Mouse (Mus musculus) CH12.LX (cell line): ENCODE measurements around the gene Erbb4. TPM values are rescaled to one million over a fixed set of nuclear protein-coding genes. Genes with fewer than 3 reads are reported as not detected.

Experiments used
- DNase-seq: peaks from one replicate; pipeline ENCODE4 v3.0.0-alpha.2; 2013; ENCODE audit errors: extremely low read depth
- H3K27ac ChIP-seq: 2 replicates; pipeline ENCODE4 v1.5.1; 2012; ENCODE audit warnings: low read depth, mild to moderate bottlenecking, control low read depth, moderate library complexity; ENCODE audit not compliant: insufficient read depth
- H3K27me3 ChIP-seq: replicated peaks from 2 replicates; pipeline ENCODE3; 2012; ENCODE audit warnings: inconsistent platforms
- H3K36me3 ChIP-seq, 2 experiments: replicated peaks in 1 of 2; 2 replicates each; pipeline versions ENCODE3 to v1.6.1; 2012; ENCODE audit warnings: inconsistent platforms in 1 of 2, low read length in 1 of 2, mild to moderate bottlenecking in 1 of 2, mixed read lengths in 1 of 2, moderate library complexity in 1 of 2; ENCODE audit not compliant: control insufficient read depth in 1 of 2, insufficient read depth in 1 of 2
- H3K4me1 ChIP-seq, 2 experiments: 2 replicates each; pipeline ENCODE4 v1.6.1; 2012; ENCODE audit warnings: inconsistent platforms in 1 of 2, moderate library complexity in 1 of 2; ENCODE audit not compliant: insufficient read depth in 2 of 2, control insufficient read depth in 1 of 2
- H3K4me2 ChIP-seq: 2 replicates; pipeline ENCODE4 v1.6.1; 2012; ENCODE audit warnings: low read depth, mild to moderate bottlenecking, control low read depth; ENCODE audit not compliant: poor library complexity, insufficient read depth, severe bottlenecking
- H3K4me3 ChIP-seq, 3 experiments: fragments of 150-350 bp in 1 of 3; sonication (generic) in 1 of 3; replicated peaks in 1 of 3; 2 replicates each; pipeline versions ENCODE3 to v1.5.1; 2011 to 2012; ENCODE audit warnings: low read depth in 2 of 3, low read length in 2 of 3, mild to moderate bottlenecking in 2 of 3, moderate library complexity in 2 of 3, control low read depth in 1 of 3, improper control_type of control experiment in 1 of 3, inconsistent platforms in 1 of 3, mixed read lengths in 1 of 3; ENCODE audit not compliant: poor library complexity in 1 of 3
- H3K79me2 ChIP-seq: replicated peaks from 2 replicates; pipeline ENCODE4 v1.6.1; 2012; ENCODE audit warnings: mild to moderate bottlenecking, moderate library complexity; ENCODE audit not compliant: control insufficient read depth, poor library complexity, insufficient read depth, severe bottlenecking; ENCODE audit errors: extremely low read depth
- H3K9ac ChIP-seq: 2 replicates; pipeline ENCODE4 v1.6.1; 2012; ENCODE audit warnings: low read depth, mild to moderate bottlenecking, control low read depth, moderate library complexity; ENCODE audit not compliant: insufficient read depth
- H3K9me3 ChIP-seq: replicated peaks from 2 replicates; pipeline ENCODE3; 2012; ENCODE audit warnings: low read length, inconsistent platforms, mixed read lengths
- CHD1 ChIP-seq: IDR thresholded peaks from 2 replicates; pipeline ENCODE4 v1.6.1; 2012; ENCODE audit warnings: low read depth, low read length, improper control_type of control experiment, inconsistent platforms
- CHD2 ChIP-seq: IDR thresholded peaks from 2 replicates; pipeline ENCODE4 v1.6.1; 2011; ENCODE audit warnings: low read length, improper control_type of control experiment
- CTCF ChIP-seq, 2 experiments: IDR thresholded peaks in 1 of 2; conservative IDR thresholded peaks in 1 of 2; 2 replicates each; pipeline ENCODE4 v1.5.1; 2011 to 2012; ENCODE audit warnings: low read depth in 2 of 2, low read length in 2 of 2, improper control_type of control experiment in 1 of 2, inconsistent platforms in 1 of 2, mild to moderate bottlenecking in 1 of 2, moderate library complexity in 1 of 2
- ELF1 ChIP-seq: IDR thresholded peaks from 2 replicates; pipeline ENCODE4 v1.6.1; 2014; ENCODE audit warnings: low read depth, mild to moderate bottlenecking, inconsistent platforms, low read length, improper control_type of control experiment
- ETS1 ChIP-seq: conservative IDR thresholded peaks from 2 replicates; pipeline ENCODE4 v1.6.1; 2012; ENCODE audit warnings: low read depth, mild to moderate bottlenecking, inconsistent platforms, low read length, improper control_type of control experiment, moderate library complexity
- GABPA ChIP-seq: IDR thresholded peaks from 2 replicates; pipeline ENCODE4 v1.6.1; 2012; ENCODE audit warnings: low read depth, low read length, improper control_type of control experiment, inconsistent platforms; ENCODE audit not compliant: insufficient replicate concordance
- HCFC1 ChIP-seq: IDR thresholded peaks from 2 replicates; pipeline ENCODE4 v1.6.1; 2012; ENCODE audit warnings: low read depth, mild to moderate bottlenecking, inconsistent platforms, low read length, improper control_type of control experiment
- IRF4 ChIP-seq: IDR thresholded peaks from 2 replicates; pipeline ENCODE4 v1.6.1; 2014; ENCODE audit warnings: low read depth, mild to moderate bottlenecking, inconsistent platforms, low read length, improper control_type of control experiment
- KAT2A ChIP-seq: IDR thresholded peaks from 2 replicates; pipeline ENCODE4 v1.6.1; 2012; ENCODE audit warnings: low read length, improper control_type of control experiment, inconsistent platforms; ENCODE audit not compliant: insufficient replicate concordance
- MAX ChIP-seq: IDR thresholded peaks from 2 replicates; pipeline ENCODE4 v1.6.1; 2011; ENCODE audit warnings: low read length, improper control_type of control experiment
- MAZ ChIP-seq: IDR thresholded peaks from 2 replicates; pipeline ENCODE4 v1.6.1; 2012; ENCODE audit warnings: low read depth, mild to moderate bottlenecking, inconsistent platforms, low read length, improper control_type of control experiment, moderate library complexity
- MEF2A ChIP-seq: IDR thresholded peaks from 2 replicates; pipeline ENCODE4 v1.6.1; 2014; ENCODE audit warnings: low read depth, mild to moderate bottlenecking, inconsistent platforms, low read length, improper control_type of control experiment, borderline replicate concordance
- MYC ChIP-seq: IDR thresholded peaks from 2 replicates; pipeline ENCODE4 v1.6.1; 2011; ENCODE audit warnings: low read depth, mild to moderate bottlenecking, improper control_type of control experiment, low read length
- NELFE ChIP-seq: IDR thresholded peaks from 2 replicates; pipeline ENCODE4 v1.6.1; 2011; ENCODE audit warnings: low read depth, low read length, improper control_type of control experiment
- PAX5 ChIP-seq: IDR thresholded peaks from 2 replicates; pipeline ENCODE4 v1.6.1; 2012; ENCODE audit warnings: low read length, inconsistent platforms, mixed read lengths
- POLR2AphosphoS2 ChIP-seq: IDR thresholded peaks from 2 replicates; pipeline ENCODE4 v1.6.1; 2011; ENCODE audit warnings: low read depth, low read length, improper control_type of control experiment
- RAD21 ChIP-seq: IDR thresholded peaks from 2 replicates; pipeline ENCODE4 v1.6.1; 2011; ENCODE audit warnings: low read depth, mild to moderate bottlenecking, low read length, improper control_type of control experiment, moderate library complexity
- SIN3A ChIP-seq: IDR thresholded peaks from 2 replicates; pipeline ENCODE4 v1.6.1; 2012; ENCODE audit warnings: low read length, improper control_type of control experiment, inconsistent platforms
- TBP ChIP-seq: conservative IDR thresholded peaks from 2 replicates; pipeline ENCODE4 v1.6.1; 2011; ENCODE audit warnings: low read depth, low read length, improper control_type of control experiment
- USF1 ChIP-seq: IDR thresholded peaks from 2 replicates; pipeline ENCODE4 v1.6.1; 2014; ENCODE audit warnings: low read depth, mild to moderate bottlenecking, inconsistent platforms, low read length, improper control_type of control experiment
- ZC3H11A ChIP-seq: IDR thresholded peaks from 2 replicates; pipeline ENCODE4 v1.6.1; 2012; ENCODE audit warnings: low read depth, mild to moderate bottlenecking, inconsistent platforms, low read length, improper control_type of control experiment
- ZKSCAN1 ChIP-seq: IDR thresholded peaks from 2 replicates; pipeline ENCODE4 v1.6.1; 2012; ENCODE audit warnings: low read depth, inconsistent platforms, low read length, improper control_type of control experiment, borderline replicate concordance
- ZNF384 ChIP-seq: IDR thresholded peaks from 2 replicates; pipeline ENCODE4 v1.6.1; 2012; ENCODE audit warnings: low read depth, low read length, improper control_type of control experiment, inconsistent platforms
- dilution Hi-C: fragments of 300-500 bp; cut with MboI; formaldehyde crosslinking; loops from 2 replicates; pipeline ENCODE4 v1.14.3; 2020; ENCODE audit warnings: low sequenced_read_pairs; ENCODE audit not compliant: extremely low pct_unique_long_range_greater_than_20kb, extremely low pct_ligation_motif_present
- in situ Hi-C: fragments of 300-500 bp; cut with MboI; formaldehyde crosslinking; loops from 3 replicates; pipeline ENCODE4 v1.14.3; 2019; ENCODE audit warnings: low sequenced_read_pairs, low pct_ligation_motif_present, low pct_unique_long_range_greater_than_20kb, mixed read lengths
- polyA plus RNA-seq: library from polyadenylated mRNA; unstranded; fragments of >175 nt; gene quantifications from 2 replicates; pipeline ENCODE4 v1.2.1, GENCODE M21; 2012; ENCODE audit warnings: low read depth; ENCODE audit not compliant: insufficient read length
- total RNA-seq, 2 experiments: library from RNA; depleted of rRNA; stranded (reverse); fragments of 300-350 nt in 1 of 2; fragments of >200 nt in 1 of 2; gene quantifications; 2 replicates each; pipeline ENCODE4 v1.2.3; 2012 to 2014

The Erbb4 gene
- total and polyA plus RNA-seq, 3 experiments: not detected

DNA sequence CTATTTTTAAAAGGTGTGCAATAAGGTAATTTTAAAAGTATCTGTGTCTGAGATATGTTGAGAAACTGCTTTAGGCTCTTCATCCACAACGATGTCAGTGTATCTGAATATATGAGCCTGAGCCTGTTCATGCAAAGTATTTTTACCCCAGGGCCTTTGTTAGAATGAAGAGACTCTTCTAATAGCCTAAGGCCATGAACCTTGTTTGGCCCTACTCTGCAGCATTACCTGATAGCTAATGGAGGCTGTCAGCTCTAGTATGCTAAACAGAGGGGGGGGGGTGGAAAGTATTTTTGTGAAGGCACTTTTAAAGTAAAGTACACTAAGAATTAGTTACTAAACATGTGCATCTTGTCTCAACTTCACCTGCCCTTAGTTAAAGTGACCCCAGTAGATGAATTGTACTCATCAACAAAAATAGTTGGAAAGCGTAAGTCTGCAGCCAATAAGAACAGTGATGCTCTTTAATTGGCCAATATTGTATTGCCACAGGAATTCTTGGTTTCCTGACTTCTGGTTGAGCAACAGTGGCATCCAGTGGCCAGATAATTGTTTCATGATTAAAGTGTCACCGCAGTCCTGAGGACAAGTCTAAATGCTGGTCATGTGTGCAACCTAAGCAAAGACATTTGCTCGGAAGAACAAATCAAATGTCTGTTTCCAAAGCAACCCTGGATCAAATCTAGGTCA, 10.5 kb upstream of the Erbb4 start:
- Histone ChIP-seq H3K79me2 (no peaks in the 10 kb centered on the region), H3K36me3 (no peaks in the 10 kb centered on the region), H3K9me3 (no peaks in the 10 kb centered on the region), H3K9ac (no peak overlapping the region), H3K4me2 (no peak overlapping the region), H3K4me1 (no peaks in the 10 kb centered on the region), H3K27me3 (no peaks in the 10 kb centered on the region), H3K4me3 (no peak overlapping the region), H3K27ac (no peak overlapping the region)
- no peak for DNase-seq
- dilution Hi-C loops (no loop called here), in situ Hi-C loops (no loop called here)
- TF ChIP-seq IRF4 (no peak), NELFE (no peak), USF1 (no peak), CHD2 (no peak), ZKSCAN1 (no peak), MYC (no peak), TBP (no peak), MAX (no peak), CTCF (conservative IDR thresholded peaks at IDR 0.05 in 1 of 2, IDR thresholded peaks at IDR 0.05 in 1 of 2; ENCODE audit: low read depth in 2 of 2, low read length in 2 of 2) (no peak), ZNF384 (no peak), POLR2AphosphoS2 (no peak), ZC3H11A (no peak), PAX5 (no peak), MAZ (no peak), ELF1 (no peak), GABPA (no peak)

DNA sequence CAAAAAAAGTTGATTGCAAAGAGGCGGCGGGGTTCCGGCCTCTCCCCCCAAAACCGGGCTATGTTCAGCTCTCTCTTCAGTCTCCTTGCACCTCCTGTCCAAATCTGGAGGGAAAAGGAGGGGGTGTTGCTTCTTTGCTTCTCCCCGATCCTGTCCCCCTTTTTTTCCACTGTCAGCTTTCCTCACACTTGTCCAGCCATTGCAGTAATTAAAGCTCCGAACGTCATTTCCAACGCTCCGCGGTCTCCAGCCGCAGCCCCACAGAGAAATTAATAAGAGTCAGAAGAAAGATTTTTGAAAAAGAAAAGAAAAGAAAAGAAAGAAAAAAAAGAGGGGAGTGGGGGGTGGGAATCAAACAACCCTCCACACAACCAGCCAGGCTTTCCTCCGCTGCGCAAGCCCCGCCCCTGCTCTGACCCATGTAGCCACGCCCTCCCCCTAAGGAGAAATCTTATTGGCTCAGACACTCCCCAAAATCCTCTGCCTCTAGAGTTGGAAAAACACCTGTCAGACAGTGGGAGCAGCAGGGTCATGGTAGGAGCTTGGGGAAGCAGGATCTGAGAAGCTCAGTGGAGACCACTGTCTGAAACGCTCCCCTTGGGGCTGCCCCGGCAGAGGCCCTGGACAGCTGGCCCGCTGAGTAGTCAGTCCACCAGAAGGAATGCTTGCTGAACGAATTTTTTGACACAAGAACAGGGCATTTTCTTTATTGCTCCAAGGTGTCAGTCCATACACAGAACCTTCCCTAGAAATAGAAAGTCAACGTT, 483 bp upstream of the Erbb4 start:
- H3K4me1 ChIP-seq: no peaks in the 10 kb centered on the region
- no peaks in the 10 kb centered on the region for H3K27me3 ChIP-seq
- no peak overlapping the region for H3K9ac ChIP-seq
- TF ChIP-seq CHD2: no peak
- TF ChIP-seq RAD21: no peak
- no peak for TF ChIP-seq ZKSCAN1
- no peak for TF ChIP-seq KAT2A
- no peak for TF ChIP-seq USF1
- no peak for TF ChIP-seq CHD1
- TF ChIP-seq MEF2A: no peak
- TF ChIP-seq ETS1: no peak
- no peak for TF ChIP-seq MAZ
- TF ChIP-seq POLR2AphosphoS2: no peak
- no peak for TF ChIP-seq SIN3A
- TF ChIP-seq NELFE: no peak
- no peak for TF ChIP-seq TBP
- TF ChIP-seq HCFC1: no peak
- no peak for TF ChIP-seq MAX
- TF ChIP-seq, all 38 proteins: peak for 0
- Histone ChIP-seq H3K27ac (no peak overlapping the region), H3K36me3 (no peaks in the 10 kb centered on the region), H3K4me3 (no peak overlapping the region), H3K4me2 (no peak overlapping the region), H3K9me3 (peaks cover 33% of the 10 kb centered on the region), H3K79me2 (no peaks in the 10 kb centered on the region)
- in situ Hi-C loops: no loop called here
- dilution Hi-C loops: no loop called here
- no peak for DNase-seq
